Mouse (Mus musculus) hindbrain, embryonic 11.5 days (tissue): ENCODE data around the gene Gsg1. TPM values are rescaled to one million over a fixed set of nuclear protein-coding genes. Genes with fewer than 3 reads are reported as not detected.
A peak's percentile ranks its signal among the peaks of the same experiment; 100 is the strongest.

ENCODE experiments used
- ATAC-seq: fragments of 200-750 bp; cut with Nextera tagmentation; 2 replicates; pipeline ENCODE4 v1.8.0; 2017; ENCODE audit warnings: mild to moderate bottlenecking, moderate TSS enrichment, moderate library complexity; ENCODE audit not compliant: low FRiP score
- DNase-seq: peaks from one replicate; pipeline ENCODE4 v3.0.0-alpha.2; 2015; ENCODE audit warnings: low spot score
- H3K27ac ChIP-seq: fragments of 300-500 bp; sonication (generic); 2 replicates; pipeline ENCODE4 v1.5.1; 2014; ENCODE audit warnings: mild to moderate bottlenecking, low read depth, low read length
- H3K27me3 ChIP-seq: fragments of 300-500 bp; sonication (generic); 2 replicates; pipeline ENCODE4 v1.6.1; 2014; ENCODE audit warnings: mild to moderate bottlenecking, low read length, moderate library complexity, mixed read lengths; ENCODE audit not compliant: control insufficient read depth, insufficient read depth
- H3K36me3 ChIP-seq: fragments of 300-500 bp; sonication (generic); 2 replicates; pipeline ENCODE4 v1.6.1; 2014; ENCODE audit warnings: mild to moderate bottlenecking, low read length, moderate library complexity, mixed read lengths; ENCODE audit not compliant: control insufficient read depth, insufficient read depth
- H3K4me1 ChIP-seq: fragments of 300-500 bp; sonication (generic); replicated peaks from 2 replicates; pipeline ENCODE4 v1.6.1; 2014; ENCODE audit warnings: low read length, mixed read lengths; ENCODE audit not compliant: control insufficient read depth, insufficient read depth
- H3K4me2 ChIP-seq: fragments of 300-500 bp; sonication (generic); replicated peaks from 2 replicates; pipeline ENCODE4 v1.6.1; 2014; ENCODE audit warnings: mild to moderate bottlenecking, low read depth, low read length
- H3K4me3 ChIP-seq: fragments of 300-500 bp; sonication (generic); 2 replicates; pipeline ENCODE4 v1.5.1; 2014; ENCODE audit warnings: low read depth, low read length
- H3K9ac ChIP-seq: fragments of 300-500 bp; sonication (generic); 2 replicates; pipeline ENCODE4 v1.6.1; 2014; ENCODE audit warnings: low read depth, low read length
- H3K9me3 ChIP-seq: fragments of 300-500 bp; sonication (generic); 2 replicates; pipeline ENCODE4 v1.6.1; 2016; ENCODE audit warnings: low read length; ENCODE audit not compliant: control insufficient read depth
- WGBS: fragments of 180-500 bp; shearing (Covaris S2); extraction: QIAGEN DNeasy Blood & Tissue Kit; methylation state at CpG from one replicate; pipeline ENCODE4 v1.1.7; 2014; 5-methylcytosine and 5-hydroxymethylcytosine counted together
- polyA plus RNA-seq: library from polyadenylated mRNA; unstranded; fragments of >200 nt; fragmentation: Nextera tagmentation; extraction: Ambion mirVana; gene quantifications from 2 replicates; pipeline ENCODE4 v1.2.1, GENCODE M21; 2014

Gsg1 gene
- polyA plus RNA-seq, 1 experiment from 2014 or later: 0.66 TPM

- Histone ChIP-seq H3K36me3 (no peaks in the 10 kb centered on the region), H3K4me2 (no peak overlapping the region), H3K27ac (no peak overlapping the region), H3K9me3 (no peaks in the 10 kb centered on the region), H3K9ac (no peak overlapping the region), H3K27me3 (no peaks in the 10 kb centered on the region), H3K4me3 (no peak overlapping the region), H3K4me1 (0 out of 2 replicates have a peak, but pooled peaks cover 4% of the 10 kb centered on the region)
- 68% methylated on average over 19 of the region's 19 CpGs for WGBS
- DNase-seq (no peak), ATAC-seq (no peak)
Measured at GRCm38 (mm10) chr6:135250926-135251699, 3.0 kb downstream of the Gsg1 start.

- Histone ChIP-seq H3K4me2 (no peak overlapping the region), H3K9me3 (no peaks in the 10 kb centered on the region), H3K27me3 (no peaks in the 10 kb centered on the region), H3K27ac (no peak overlapping the region), H3K9ac (no peak overlapping the region), H3K4me1 (0 out of 2 replicates have a peak, but pooled peaks cover 4% of the 10 kb centered on the region), H3K36me3 (no peaks in the 10 kb centered on the region), H3K4me3 (no peak overlapping the region)
- no peak for ATAC-seq
- peak; percentile 78 for DNase-seq
- 60% methylated on average over 19 of the region's 19 CpGs for WGBS
Measured at GRCm38 (mm10) chr6:135249846-135250531, 4.2 kb downstream of the Gsg1 start.

- WGBS: 71% methylated on average over 6 of the region's 6 CpGs
Measured at GRCm38 (mm10) chr6:135247861-135248260, 6.3 kb downstream of the Gsg1 start.

GRCm38 (mm10) chr6:135245586-135245985 lies 8.6 kb downstream of the Gsg1 start:
- Histone ChIP-seq H3K4me1 (no peaks in the 10 kb centered on the region), H3K4me3 (no peak overlapping the region), H3K27me3 (no peaks in the 10 kb centered on the region), H3K4me2 (no peak overlapping the region), H3K36me3 (no peaks in the 10 kb centered on the region), H3K9ac (no peak overlapping the region), H3K9me3 (no peaks in the 10 kb centered on the region), H3K27ac (no peak overlapping the region)
- no peak for DNase-seq
- 70% methylated on average over 8 of the region's 8 CpGs for WGBS
- ATAC-seq: no peak

More at GRCm38 (mm10) chr6:135247861-135248260, 6.3 kb downstream of the Gsg1 start:
- Histone ChIP-seq H3K9me3 (no peaks in the 10 kb centered on the region), H3K36me3 (no peaks in the 10 kb centered on the region), H3K4me3 (no peak overlapping the region), H3K4me2 (no peak overlapping the region), H3K9ac (no peak overlapping the region), H3K27me3 (no peaks in the 10 kb centered on the region), H3K4me1 (0 out of 2 replicates have a peak, but pooled peaks cover 3% of the 10 kb centered on the region), H3K27ac (no peak overlapping the region)
- DNase-seq (no peak), ATAC-seq (no peak)

GRCm38 (mm10) chr6:135240361-135240760 lies 13.8 kb downstream of the Gsg1 start:
- 95% methylated on average over 8 of the region's 8 CpGs for WGBS

GRCm38 (mm10) chr6:135238211-135238610 lies 15.9 kb downstream of the Gsg1 start:
- no peaks in the 10 kb centered on the region for H3K9me3 ChIP-seq
- H3K4me2 ChIP-seq: no peak overlapping the region
- 48% methylated on average over 4 of the region's 4 CpGs for WGBS
- H3K36me3 ChIP-seq: no peaks in the 10 kb centered on the region
- no peak for ATAC-seq
- H3K4me1 ChIP-seq: no peaks in the 10 kb centered on the region
- no peak for DNase-seq
- H3K9ac ChIP-seq: no peak overlapping the region
- H3K4me3 ChIP-seq: no peak overlapping the region
- no peaks in the 10 kb centered on the region for H3K27me3 ChIP-seq
- no peak overlapping the region for H3K27ac ChIP-seq

More at GRCm38 (mm10) chr6:135240361-135240760, 13.8 kb downstream of the Gsg1 start:
- ATAC-seq (no peak), DNase-seq (no peak)
- H3K9ac ChIP-seq: no peak overlapping the region
- no peaks in the 10 kb centered on the region for H3K9me3 ChIP-seq
- no peak overlapping the region for H3K4me2 ChIP-seq
- no peaks in the 10 kb centered on the region for H3K4me1 ChIP-seq
- H3K27ac ChIP-seq: no peak overlapping the region
- H3K36me3 ChIP-seq: no peaks in the 10 kb centered on the region
- H3K4me3 ChIP-seq: no peak overlapping the region
- H3K27me3 ChIP-seq: no peaks in the 10 kb centered on the region

- Histone ChIP-seq H3K4me2 (no peak overlapping the region), H3K4me1 (no peaks in the 10 kb centered on the region), H3K4me3 (no peak overlapping the region), H3K9ac (no peak overlapping the region), H3K27ac (no peak overlapping the region), H3K27me3 (no peaks in the 10 kb centered on the region), H3K9me3 (no peaks in the 10 kb centered on the region), H3K36me3 (no peaks in the 10 kb centered on the region)
- ATAC-seq (no peak), DNase-seq (no peak)
- 74% methylated on average over 14 of the region's 14 CpGs for WGBS
Measured at GRCm38 (mm10) chr6:135237326-135237725, 16.8 kb downstream of the Gsg1 start.

GRCm38 (mm10) chr6:135236576-135236975 lies 17.6 kb downstream of the Gsg1 start:
- no peak for DNase-seq

More at GRCm38 (mm10) chr6:135236576-135236975, 17.6 kb downstream of the Gsg1 start:
- Histone ChIP-seq H3K9ac (no peak overlapping the region), H3K4me3 (no peak overlapping the region), H3K4me2 (no peak overlapping the region), H3K36me3 (no peaks in the 10 kb centered on the region), H3K27ac (no peak overlapping the region), H3K27me3 (no peaks in the 10 kb centered on the region), H3K9me3 (no peaks in the 10 kb centered on the region), H3K4me1 (no peaks in the 10 kb centered on the region)
- 85% methylated on average over 3 of the region's 3 CpGs for WGBS
- ATAC-seq: no peak
